Mouse (Mus musculus) hindlimb bud, embryonic 11.5 days (tissue): ENCODE data around the gene Gm10375.
"Not testable (repeated sequence)": the region's sequence is repeated elsewhere in the genome, so short reads cannot be mapped to it uniquely, and the experiment has no call there.

Experiments
- DNase-seq: peaks from one replicate; pipeline ENCODE4 v3.0.0-alpha.2; 2012; ENCODE audit warnings: low read depth, low spot score; ENCODE audit errors: extremely low spot score

Gm10375 gene

GRCm38 (mm10) chr14:43607913-43608312, at the start of gene Gm10375:
TSS of gene Gm10375 (minus strand) at chr14:43608013.
- not testable (repeated sequence) for DNase-seq

- not testable (repeated sequence) for DNase-seq
These were observed 28.8 kb downstream of the Gm10375 start, which contains the start of gene Gm17654 for GRCm38 (mm10) chr14:43579046-43579445. TSS of gene Gm17654 (minus strand) at chr14:43579146.

GRCm38 (mm10) chr14:43577969-43578368, 29.8 kb downstream of the Gm10375 start:
- not testable (repeated sequence) for DNase-seq
